Mouse (Mus musculus) kidney, adult 2 months (tissue): ENCODE data around the gene Plekhg2. TPM values are rescaled to one million over a fixed set of nuclear protein-coding genes. Genes with fewer than 3 reads are reported as not detected.
A peak's percentile ranks its signal among the peaks of the same experiment; 100 is the strongest.

Experiments
- DNase-seq: peaks from one replicate; pipeline ENCODE4 v3.0.0; 2021
- H3K27ac ChIP-seq: fragments of 200-500 bp; 2 replicates; pipeline ENCODE4 v1.5.1; 2012; ENCODE audit warnings: low read depth, low read length, control low read depth, inconsistent platforms; ENCODE audit not compliant: insufficient read depth
- H3K27me3 ChIP-seq: fragments of 200-500 bp; replicated peaks from 2 replicates; pipeline ENCODE4 v1.6.1; 2012; ENCODE audit warnings: mild to moderate bottlenecking, moderate library complexity, low read length, inconsistent platforms; ENCODE audit not compliant: control insufficient read depth, insufficient read depth
- H3K36me3 ChIP-seq: fragments of 200-500 bp; 2 replicates; pipeline ENCODE4 v1.6.1; 2012; ENCODE audit warnings: mild to moderate bottlenecking, moderate library complexity, low read length, inconsistent platforms; ENCODE audit not compliant: control insufficient read depth, insufficient read depth
- H3K4me1 ChIP-seq: fragments of 200-500 bp; 2 replicates; pipeline ENCODE4 v1.6.1; 2011; ENCODE audit warnings: low read length; ENCODE audit not compliant: control insufficient read depth, insufficient read depth
- H3K4me3 ChIP-seq: fragments of 200-500 bp; 2 replicates; pipeline ENCODE4 v1.5.1; 2011; ENCODE audit warnings: mild to moderate bottlenecking, low read depth, low read length, control low read depth; ENCODE audit not compliant: insufficient read depth
- CTCF ChIP-seq: fragments of 200-500 bp; conservative IDR thresholded peaks from 2 replicates; pipeline ENCODE4 v1.5.1; 2011; ENCODE audit warnings: low read depth, mild to moderate bottlenecking, control low read depth, low read length, moderate library complexity, mixed read lengths; ENCODE audit not compliant: insufficient read depth, insufficient read length
- POLR2A ChIP-seq: fragments of 200-500 bp; IDR thresholded peaks from one replicate; pipeline ENCODE4 v1.6.1; 2011; ENCODE audit warnings: low read depth, low read length, control low read depth
- WGBS: fragments of 180-500 bp; shearing (Covaris S2); methylation state at CpG from one replicate; pipeline ENCODE4 v1.1.7; 2018; 5-methylcytosine and 5-hydroxymethylcytosine counted together
- polyA plus RNA-seq: library from polyadenylated mRNA; depleted of rRNA; stranded (reverse); fragments of >200 nt; gene quantifications from 2 replicates; pipeline ENCODE4 v1.2.3, GENCODE M21; 2012

The Plekhg2 gene
- polyA plus RNA-seq, 1 experiment, result 14.6 TPM

DNA sequence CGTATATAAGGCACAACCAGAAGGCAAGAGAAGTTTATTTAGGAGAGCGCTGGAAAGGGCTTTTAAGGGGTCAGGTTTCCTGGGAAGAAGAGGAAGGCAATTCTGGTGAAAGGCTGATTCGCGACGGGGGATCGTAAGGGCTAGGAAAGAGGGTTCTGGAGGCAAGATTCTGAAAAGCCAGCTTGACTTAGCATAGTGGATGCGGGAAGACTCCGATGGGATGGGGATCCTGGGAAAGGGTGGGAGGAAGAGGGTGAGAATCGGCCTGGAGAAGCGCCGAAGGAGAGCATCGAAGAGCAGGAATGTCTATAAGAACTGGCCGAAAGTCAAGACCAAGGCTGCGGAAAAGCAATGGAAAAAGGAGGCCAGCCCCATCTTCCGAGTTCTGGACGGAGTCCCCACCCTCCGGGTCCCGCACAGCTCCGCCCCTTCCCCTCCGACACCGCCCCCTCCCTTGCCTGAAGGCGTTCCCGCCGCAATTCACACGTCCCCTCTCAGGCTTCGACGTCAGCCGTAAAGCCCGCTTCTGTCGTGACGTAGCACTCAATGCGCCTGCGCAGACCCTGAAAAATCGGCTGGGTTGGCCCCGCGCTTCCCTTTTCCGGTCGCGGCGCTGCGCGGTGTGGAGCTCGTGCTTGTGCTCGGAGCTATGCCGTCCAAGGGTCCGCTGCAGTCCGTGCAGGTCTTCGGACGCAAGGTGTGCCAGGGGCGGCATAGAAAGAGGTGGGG is 22.1 kb downstream of the Plekhg2 start, which contains the start of gene Rps16:
Gene Rps16 (plus strand): TSS at position 498 of the 729 bp plus-strand sequence.
- Histone ChIP-seq H3K4me1 (peaks cover 9% of the 10 kb centered on the region), H3K27me3 (no peaks in the 10 kb centered on the region), H3K36me3 (no peaks in the 10 kb centered on the region), H3K27ac (peak within 1 kb of the TSS; percentile 83), H3K4me3 (peak within 1 kb of the TSS; percentile 96)
- peak; percentile 98 for DNase-seq
- no peak for TF ChIP-seq CTCF
- TF ChIP-seq POLR2A, result peak; percentile 56
- under 1% methylated on average over 50 of the region's 50 CpGs for WGBS

DNA sequence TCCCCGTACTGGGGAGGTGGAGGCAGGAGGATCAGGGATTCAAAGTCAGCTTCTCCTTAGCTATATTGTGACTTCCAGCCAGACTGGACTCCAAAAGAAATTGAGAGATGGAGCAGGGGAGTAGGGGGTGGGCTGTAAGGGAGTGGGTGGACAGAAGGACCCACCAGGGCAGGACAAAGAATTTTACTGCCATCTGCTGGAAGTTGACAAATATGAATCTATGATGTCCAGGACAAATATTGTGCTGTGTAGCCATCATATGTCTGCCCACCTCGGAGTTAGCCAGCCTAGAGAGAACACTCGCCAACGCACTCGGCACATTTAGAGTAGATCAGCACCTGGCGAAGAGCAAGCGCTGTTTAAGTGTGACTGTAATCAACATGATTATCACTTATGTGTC is 23.8 kb downstream of the Plekhg2 start:
- peak; percentile 25 for TF ChIP-seq CTCF
- no peak for TF ChIP-seq POLR2A
- WGBS, result 82% methylated on average over 7 of the region's 7 CpGs
- H3K4me3 ChIP-seq, result no peak overlapping the region

DNA sequence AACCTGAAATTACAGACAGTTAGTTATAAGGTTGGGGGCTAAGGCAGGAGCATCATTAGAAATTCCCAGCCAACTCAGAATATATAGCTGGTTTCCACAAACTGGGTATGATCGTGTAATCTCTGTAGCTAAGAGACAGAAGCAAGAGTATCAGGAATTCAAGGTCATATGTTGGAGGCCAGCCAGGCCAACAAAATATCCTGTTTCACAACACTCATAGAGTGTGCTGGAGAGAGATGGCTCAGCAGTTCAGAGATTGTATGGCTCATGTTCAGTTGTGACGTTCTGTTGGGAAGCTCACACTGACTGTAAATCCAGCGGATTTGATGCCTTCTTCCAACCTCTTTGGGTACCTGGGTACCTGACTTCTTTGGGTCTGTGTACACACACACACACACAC is 24.7 kb downstream of the Plekhg2 start:
- TF ChIP-seq CTCF, result no peak
- no peak for TF ChIP-seq POLR2A
- peaks cover 9% of the 10 kb centered on the region for H3K4me1 ChIP-seq
- H3K27ac ChIP-seq, result no peak overlapping the region
- H3K27me3 ChIP-seq, result no peaks in the 10 kb centered on the region
- WGBS, result 60% methylated on average over 3 of the region's 3 CpGs
- no peak overlapping the region for H3K4me3 ChIP-seq
- DNase-seq, result no peak
- H3K36me3 ChIP-seq, result no peaks in the 10 kb centered on the region

More for the DNA sequence above, 23.8 kb downstream of the Plekhg2 start:
- H3K36me3 ChIP-seq, result no peaks in the 10 kb centered on the region
- H3K27me3 ChIP-seq, result no peaks in the 10 kb centered on the region
- no peak for DNase-seq
- no peak overlapping the region for H3K27ac ChIP-seq
- H3K4me1 ChIP-seq, result peaks cover 9% of the 10 kb centered on the region

DNA sequence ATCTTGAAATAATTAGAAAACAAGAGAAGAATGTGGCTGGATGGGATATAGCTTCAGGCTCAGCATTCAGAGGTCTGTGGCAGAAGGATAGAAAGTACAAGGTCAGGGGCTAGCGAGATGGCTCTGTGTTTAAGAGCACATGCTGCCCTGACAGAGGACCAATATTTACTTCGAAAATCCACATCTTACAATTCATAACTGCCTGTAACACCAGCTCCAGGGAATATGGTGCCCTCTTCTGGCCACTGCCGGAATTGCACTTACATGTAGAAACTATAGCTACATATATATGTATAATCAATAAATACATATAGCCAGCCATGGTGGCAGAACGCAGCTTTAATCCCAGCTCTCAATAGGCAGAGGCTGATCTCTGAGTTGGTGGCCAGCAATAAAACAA is 27.8 kb downstream of the Plekhg2 start:
- Histone ChIP-seq H3K27ac (no peak overlapping the region), H3K27me3 (no peaks in the 10 kb centered on the region), H3K4me3 (no peak overlapping the region), H3K36me3 (no peaks in the 10 kb centered on the region), H3K4me1 (0 out of 2 replicates have a peak, but pooled peaks cover under 1% of the 10 kb centered on the region)
- WGBS, result 5% methylated on average over 4 of the region's 4 CpGs
- no peak for TF ChIP-seq POLR2A
- peak; percentile 69 for TF ChIP-seq CTCF
- DNase-seq, result peak; percentile 58

DNA sequence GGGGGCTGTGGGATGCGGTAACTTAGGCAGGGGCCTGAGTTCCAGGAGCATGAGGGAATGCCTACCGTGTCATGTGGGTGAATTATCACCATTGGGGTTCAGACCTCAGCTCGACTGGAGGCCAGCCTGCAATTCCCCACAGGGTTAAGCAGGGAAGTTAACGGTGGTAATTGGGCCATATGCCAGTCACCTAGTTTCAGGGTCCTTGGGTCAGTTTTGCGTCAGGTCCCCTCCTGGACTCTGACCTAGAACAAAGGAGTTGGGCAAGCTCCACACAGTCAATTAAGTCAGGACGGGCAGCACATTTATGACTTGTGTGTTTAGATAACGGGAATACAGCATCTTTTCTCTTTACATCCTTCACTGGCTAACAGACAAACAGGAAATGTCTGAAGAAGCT is 31.0 kb downstream of the Plekhg2 start:
- no peaks in the 10 kb centered on the region for H3K36me3 ChIP-seq
- no peak overlapping the region for H3K27ac ChIP-seq
- TF ChIP-seq CTCF (no peak), POLR2A (no peak)
- no peaks in the 10 kb centered on the region for H3K27me3 ChIP-seq
- WGBS, result 24% methylated on average over 7 of the region's 7 CpGs
- H3K4me3 ChIP-seq, result no peak overlapping the region
- no peak for DNase-seq
- H3K4me1 ChIP-seq, result 0 out of 2 replicates have a peak, but pooled peaks cover 6% of the 10 kb centered on the region

DNA sequence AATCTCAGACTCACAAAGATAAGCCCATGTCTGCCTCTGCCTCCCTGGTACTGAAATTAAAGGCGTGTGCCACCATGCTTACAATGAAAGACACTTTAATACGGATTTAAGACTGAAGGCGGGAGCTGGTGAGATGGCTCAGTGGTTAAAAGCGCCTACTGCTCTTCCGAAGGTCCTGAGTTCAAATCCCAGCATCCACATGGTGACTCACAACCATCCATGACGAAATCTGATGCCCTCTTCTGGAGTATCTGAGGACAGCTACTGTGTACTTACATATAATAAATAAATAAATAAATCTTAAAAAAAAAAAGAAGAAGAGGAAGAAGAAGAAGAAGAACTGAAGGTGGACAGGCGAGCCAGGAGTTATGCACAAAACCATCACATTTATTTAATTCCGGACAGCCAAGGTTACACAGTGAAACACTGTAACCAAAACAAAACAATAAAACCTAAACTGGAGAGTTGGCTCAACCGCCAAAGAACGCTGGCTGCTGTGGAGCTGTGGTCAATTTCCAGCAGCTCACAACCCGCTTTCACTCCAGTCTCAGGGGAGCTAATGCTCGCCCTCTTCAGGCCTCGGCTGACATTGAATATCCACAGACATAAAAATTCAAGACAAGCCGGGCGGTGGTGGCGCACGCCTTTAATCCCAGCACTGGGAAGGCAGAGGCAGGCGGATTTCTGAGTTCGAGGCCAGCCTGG is 33.0 kb downstream of the Plekhg2 start:
- Histone ChIP-seq H3K4me3 (0 out of 2 replicates have a peak overlapping the region, but pooled peaks have one; percentile 69), H3K36me3 (no peaks in the 10 kb centered on the region), H3K27me3 (no peaks in the 10 kb centered on the region), H3K4me1 (peaks cover 9% of the 10 kb centered on the region; the same call in 1 of the 2 replicates), H3K27ac (peak overlapping the region; percentile 97)
- TF ChIP-seq POLR2A (no peak), CTCF (peak; percentile 38)
- WGBS, result 47% methylated on average over 19 of the region's 19 CpGs
- peak; percentile 77 for DNase-seq
